Mouse (Mus musculus): ENCODE measurements around the gene Xrcc6. TPM values are rescaled to one million over a fixed set of nuclear protein-coding genes. Genes with fewer than 3 reads are reported as not detected.

Gene Xrcc6
- total and polyA plus RNA-seq, 3 experiments: 18.6 to 24.3 (median 18.9) TPM

DNA sequence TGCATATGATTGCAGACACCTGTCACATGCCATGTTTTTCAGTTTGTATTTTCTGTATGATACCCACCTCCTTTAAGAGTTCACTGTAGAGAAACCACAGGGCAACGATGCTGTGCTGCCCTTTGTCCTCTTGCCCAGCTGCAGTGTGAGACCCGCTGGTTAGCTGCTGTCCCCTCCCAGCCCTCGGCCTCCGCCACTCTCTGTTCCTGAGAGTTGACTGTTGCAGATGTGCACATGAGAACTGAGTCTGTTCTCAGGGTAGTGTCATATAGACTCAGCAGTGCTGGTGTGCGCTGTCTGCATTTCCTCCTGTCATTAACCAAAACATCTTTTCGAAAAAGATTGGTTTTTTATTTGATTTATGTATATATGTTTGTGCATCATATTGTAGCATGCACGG is 44.8 kb downstream of the Xrcc6 start:
- Histone ChIP-seq H3K9ac (ENCODE audit: low read depth, low read length) (no peak overlapping the region), H3K79me2 (replicated peaks; ENCODE audit: control insufficient read depth, insufficient read depth, low read length) (no peaks in the 10 kb centered on the region), H3K36me3 (ENCODE audit: control insufficient read depth, insufficient read depth, low read length) (no peaks in the 10 kb centered on the region), H3K27me3 (ENCODE audit: control insufficient read depth, insufficient read depth, low read length) (no peaks in the 10 kb centered on the region), H3K4me1 (ENCODE audit: control insufficient read depth, insufficient read depth, low read length) (no peaks in the 10 kb centered on the region), H3K27ac (no peak overlapping the region), H3K4me3 (no peak overlapping the region)
- 87% methylated on average over 7 of the region's 7 CpGs for WGBS
- DNase-seq: no peak
- intact Hi-C loops (cut with DNase I): no loop called here
- no peak for TF ChIP-seq CTCF (IDR thresholded peaks at IDR 0.05)
- no peak for TF ChIP-seq EP300 (IDR thresholded peaks at IDR 0.05; ENCODE audit: insufficient read depth, low read depth, low read length)
- TF ChIP-seq POLR2A (IDR thresholded peaks at IDR 0.05; ENCODE audit: insufficient read depth, low read depth, low read length): no peak

DNA sequence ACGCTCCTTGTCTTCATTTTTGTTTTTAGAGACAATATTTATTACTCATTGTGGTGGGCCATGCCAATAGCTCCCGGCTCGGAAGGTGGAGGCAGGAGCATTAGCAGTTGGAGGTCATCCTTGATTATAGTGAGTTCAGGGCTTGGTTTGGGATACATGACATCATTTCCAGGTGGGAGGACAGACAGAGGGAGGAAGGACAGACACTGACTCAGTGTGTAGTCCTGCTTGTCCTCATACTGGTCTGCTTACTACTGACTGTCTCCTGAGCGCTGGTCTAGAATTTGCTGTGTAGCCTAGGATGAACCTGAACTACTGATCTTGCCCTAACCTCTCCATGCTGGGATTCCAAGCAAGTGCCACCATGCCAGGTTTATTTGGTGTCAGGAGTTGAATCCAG is 46.1 kb downstream of the Xrcc6 start, which contains the start of gene Desi1:
TSS of gene Desi1 (minus strand) at position 101 of the 400 bp plus-strand sequence.
- no peak within 1 kb of the TSS for H3K9ac ChIP-seq (ENCODE audit: low read depth, low read length)
- H3K79me2 ChIP-seq (replicated peaks; ENCODE audit: control insufficient read depth, insufficient read depth, low read length): no peaks in the 10 kb centered on the region
- intact Hi-C loops (cut with DNase I): no loop called here
- 87% methylated on average over 4 of the region's 4 CpGs for WGBS
- TF ChIP-seq POLR2A (IDR thresholded peaks at IDR 0.05; ENCODE audit: insufficient read depth, low read depth, low read length) (no peak), CTCF (IDR thresholded peaks at IDR 0.05) (no peak), EP300 (IDR thresholded peaks at IDR 0.05; ENCODE audit: insufficient read depth, low read depth, low read length) (no peak)
- H3K27ac ChIP-seq: no peak within 1 kb of the TSS
- H3K4me3 ChIP-seq: no peak within 1 kb of the TSS
- no peak for DNase-seq
- no peaks in the 10 kb centered on the region; the same call in 1 of the 2 replicates for H3K36me3 ChIP-seq (ENCODE audit: control insufficient read depth, insufficient read depth, low read length)
- no peaks in the 10 kb centered on the region for H3K27me3 ChIP-seq (ENCODE audit: control insufficient read depth, insufficient read depth, low read length)
- no peaks in the 10 kb centered on the region for H3K4me1 ChIP-seq (ENCODE audit: control insufficient read depth, insufficient read depth, low read length)

DNA sequence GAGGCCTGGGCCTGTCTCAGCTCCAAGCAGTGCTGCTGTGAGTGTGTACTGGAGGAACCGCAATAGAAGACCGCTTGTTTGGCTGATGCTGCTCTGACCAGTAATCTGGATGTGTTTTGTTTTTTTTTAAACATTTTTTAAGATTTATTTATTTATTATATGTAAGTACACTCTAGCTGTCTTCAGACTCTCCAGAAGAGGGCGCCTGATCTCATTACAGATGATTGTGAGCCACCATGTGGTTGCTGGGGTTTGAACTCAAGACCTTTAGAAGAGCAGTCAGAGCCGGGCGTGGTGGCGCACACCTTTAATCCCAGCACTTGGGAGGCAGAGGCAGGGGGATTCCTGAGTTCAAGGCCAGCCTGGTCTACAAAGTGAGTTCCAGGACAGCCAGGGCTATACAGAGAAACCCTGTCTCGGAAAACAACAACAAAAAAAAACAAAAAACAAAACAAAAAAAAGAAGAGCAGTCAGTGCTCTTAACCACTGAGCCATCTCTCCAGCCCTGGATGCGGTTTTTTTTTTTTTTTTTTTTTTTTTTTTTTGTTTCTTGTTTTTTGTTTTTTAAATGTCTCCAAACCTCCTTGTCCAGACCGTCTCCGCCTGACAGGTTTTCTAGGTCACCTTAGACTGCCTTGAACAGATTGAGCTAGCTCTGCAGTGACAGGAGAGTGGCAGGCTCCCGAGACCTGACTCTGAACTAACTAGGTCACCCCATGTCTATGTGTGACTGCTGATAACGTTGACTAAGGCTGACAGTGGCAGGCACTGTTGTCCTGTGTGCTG is 48.5 kb downstream of the Xrcc6 start:
- H3K27ac ChIP-seq: no peak overlapping the region
- no peak overlapping the region for H3K9ac ChIP-seq (ENCODE audit: low read depth, low read length)
- DNase-seq: no peak
- intact Hi-C loops (cut with DNase I): no loop called here
- WGBS: 71% methylated on average over 12 of the region's 12 CpGs
- no peaks in the 10 kb centered on the region for H3K27me3 ChIP-seq (ENCODE audit: control insufficient read depth, insufficient read depth, low read length)
- no peaks in the 10 kb centered on the region for H3K4me1 ChIP-seq (ENCODE audit: control insufficient read depth, insufficient read depth, low read length)
- TF ChIP-seq CTCF (IDR thresholded peaks at IDR 0.05): peak; percentile 60
- no peak for TF ChIP-seq POLR2A (IDR thresholded peaks at IDR 0.05; ENCODE audit: insufficient read depth, low read depth, low read length)
- H3K79me2 ChIP-seq (replicated peaks; ENCODE audit: control insufficient read depth, insufficient read depth, low read length): no peaks in the 10 kb centered on the region
- H3K36me3 ChIP-seq (ENCODE audit: control insufficient read depth, insufficient read depth, low read length): no peaks in the 10 kb centered on the region; the same call in 1 of the 2 replicates
- no peak overlapping the region for H3K4me3 ChIP-seq

DNA sequence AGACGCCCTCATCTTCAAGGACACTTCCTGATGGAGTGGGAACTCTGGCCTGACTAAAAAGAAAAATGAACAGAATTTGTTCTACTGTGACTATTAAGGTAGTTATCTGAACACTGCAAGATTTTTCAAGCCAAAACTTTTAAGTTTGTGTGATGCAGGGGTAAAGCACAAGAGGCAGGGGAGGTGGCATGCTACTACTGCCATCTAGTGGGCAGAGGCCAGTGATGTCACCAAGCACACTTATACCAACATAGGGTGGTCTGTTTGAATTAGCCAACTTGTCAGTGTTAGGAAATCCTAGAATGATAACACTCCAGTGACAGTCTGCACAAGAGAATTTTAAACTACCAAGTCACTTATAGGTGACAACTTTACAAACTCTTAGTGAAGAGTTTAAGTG is 53.0 kb downstream of the Xrcc6 start:
- DNase-seq: peak in 1 of 2 experiments; percentile 26
- H3K4me1 ChIP-seq (ENCODE audit: control insufficient read depth, insufficient read depth, low read length): 0 out of 2 replicates have a peak, but pooled peaks cover 1% of the 10 kb centered on the region
- H3K9ac ChIP-seq (ENCODE audit: low read depth, low read length): no peak overlapping the region
- H3K36me3 ChIP-seq (ENCODE audit: control insufficient read depth, insufficient read depth, low read length): no peaks in the 10 kb centered on the region; the same call in 1 of the 2 replicates
- no peaks in the 10 kb centered on the region for H3K79me2 ChIP-seq (replicated peaks; ENCODE audit: control insufficient read depth, insufficient read depth, low read length)
- 97% methylated on average over 1 of the region's 1 CpGs for WGBS
- intact Hi-C loops (cut with DNase I): loop anchor here (2.0 kb wide), 1 partner anchor 80 kb away; the partner anchor contains the start of gene Pmm1
- no peak overlapping the region for H3K27ac ChIP-seq
- TF ChIP-seq EP300 (IDR thresholded peaks at IDR 0.05; ENCODE audit: insufficient read depth, low read depth, low read length) (0 out of 2 replicates have a peak, but pooled peaks have one; percentile 29), CTCF (IDR thresholded peaks at IDR 0.05) (peak; percentile 93), POLR2A (IDR thresholded peaks at IDR 0.05; ENCODE audit: insufficient read depth, low read depth, low read length) (no peak)
- H3K4me3 ChIP-seq: no peak overlapping the region
- no peaks in the 10 kb centered on the region for H3K27me3 ChIP-seq (ENCODE audit: control insufficient read depth, insufficient read depth, low read length)

DNA sequence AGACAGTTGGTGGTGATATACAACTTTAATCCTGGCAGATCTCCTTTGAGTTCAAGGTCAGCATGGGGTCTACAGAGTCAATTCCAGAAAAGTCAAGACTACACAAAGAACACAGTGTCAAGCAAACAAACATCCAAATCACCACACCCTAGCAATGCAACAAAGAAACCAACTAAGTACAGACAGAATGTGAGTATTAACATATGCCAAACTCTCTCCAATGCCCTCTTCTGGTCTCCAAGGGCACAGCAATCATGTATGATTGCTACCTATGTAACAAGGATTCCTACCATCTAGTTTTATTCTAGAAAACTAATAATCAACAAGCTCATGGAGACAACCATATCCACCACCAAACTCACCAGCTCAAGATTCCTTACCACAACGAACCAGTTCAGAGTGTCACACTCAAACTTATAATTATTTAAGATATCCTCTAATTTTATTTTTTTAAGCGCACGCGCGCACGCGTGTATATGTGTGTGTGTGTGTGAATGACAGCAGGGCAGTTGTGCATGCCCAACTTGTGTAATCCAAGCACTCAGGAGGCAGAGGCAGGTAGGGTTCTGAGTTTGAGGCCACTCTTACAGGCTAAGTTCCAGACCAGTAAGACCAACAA is 56.6 kb downstream of the Xrcc6 start:
- no peak overlapping the region for H3K4me3 ChIP-seq
- peaks cover 6% of the 10 kb centered on the region for H3K4me1 ChIP-seq (ENCODE audit: control insufficient read depth, insufficient read depth, low read length)
- no peaks in the 10 kb centered on the region for H3K27me3 ChIP-seq (ENCODE audit: control insufficient read depth, insufficient read depth, low read length)
- 95% methylated on average over 7 of the region's 7 CpGs for WGBS
- no peak overlapping the region for H3K9ac ChIP-seq (ENCODE audit: low read depth, low read length)
- no peak for DNase-seq
- H3K79me2 ChIP-seq (replicated peaks; ENCODE audit: control insufficient read depth, insufficient read depth, low read length): peaks cover 6% of the 10 kb centered on the region; the same call in 1 of the 2 replicates
- intact Hi-C loops (cut with DNase I): no loop called here
- TF ChIP-seq POLR2A (IDR thresholded peaks at IDR 0.05; ENCODE audit: insufficient read depth, low read depth, low read length): no peak
- TF ChIP-seq CTCF (IDR thresholded peaks at IDR 0.05): peak; percentile 61
- H3K36me3 ChIP-seq (ENCODE audit: control insufficient read depth, insufficient read depth, low read length): no peaks in the 10 kb centered on the region
- H3K27ac ChIP-seq: no peak overlapping the region

Measured in heart, adult 2 months (tissue).